Mouse (Mus musculus): ENCODE data around the gene Prss50. TPM values are rescaled to one million over a fixed set of nuclear protein-coding genes. Genes with fewer than 3 reads are reported as not detected.

The Prss50 gene
- total and polyA plus RNA-seq, 3 experiments: not detected

DNA sequence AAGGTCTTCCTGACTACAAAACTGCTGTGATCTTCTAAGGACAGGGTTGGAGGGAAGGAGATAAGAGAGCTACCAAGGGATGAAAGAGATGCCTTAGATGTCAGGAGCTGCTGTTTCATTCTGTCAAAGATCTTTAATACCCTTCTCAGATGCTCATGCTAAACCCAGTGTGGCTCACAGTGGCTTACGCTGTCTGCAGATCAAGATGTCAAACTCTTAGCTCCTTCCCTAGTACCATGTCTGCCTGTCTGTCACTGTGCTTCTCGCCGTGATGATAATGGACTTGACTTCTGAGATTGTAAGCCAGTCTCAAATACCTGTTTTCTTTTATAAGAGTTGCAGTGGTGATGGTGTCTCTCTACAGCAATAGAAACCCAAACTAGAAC lies 50.9 kb downstream of the Prss50 start:
- H3K4me3 ChIP-seq (replicated peaks in 1 of 3; ENCODE audit: low read depth in 2 of 3, low read length in 2 of 3, poor library complexity in 1 of 3): no peak overlapping the region
- H3K27me3 ChIP-seq (replicated peaks): no peaks in the 10 kb centered on the region
- TF ChIP-seq JUN (IDR thresholded peaks at IDR 0.05; ENCODE audit: insufficient read depth, low read depth, low read length) (no peak), POLR2AphosphoS2 (IDR thresholded peaks at IDR 0.05; ENCODE audit: low read depth, low read length) (no peak), HCFC1 (IDR thresholded peaks at IDR 0.05; ENCODE audit: low read depth, low read length) (no peak), IRF4 (IDR thresholded peaks at IDR 0.05; ENCODE audit: low read depth, low read length) (no peak), GABPA (IDR thresholded peaks at IDR 0.05; ENCODE audit: insufficient replicate concordance, low read depth, low read length) (no peak), MXI1 (IDR thresholded peaks at IDR 0.05; ENCODE audit: low read depth, low read length) (no peak), MYC (IDR thresholded peaks at IDR 0.05; ENCODE audit: low read depth, low read length) (no peak), EP300 (IDR thresholded peaks at IDR 0.05; ENCODE audit: low read length) (no peak), PAX5 (IDR thresholded peaks at IDR 0.05; ENCODE audit: low read length) (no peak), ETS1 (conservative IDR thresholded peaks at IDR 0.05; ENCODE audit: low read depth, low read length) (no peak), ZKSCAN1 (IDR thresholded peaks at IDR 0.05; ENCODE audit: borderline replicate concordance, low read depth, low read length) (no peak), CHD1 (IDR thresholded peaks at IDR 0.05; ENCODE audit: low read depth, low read length) (no peak), CTCF (conservative IDR thresholded peaks at IDR 0.05 in 1 of 2, IDR thresholded peaks at IDR 0.05 in 1 of 2; ENCODE audit: low read depth in 2 of 2, low read length in 2 of 2) (no peak), ELF1 (IDR thresholded peaks at IDR 0.05; ENCODE audit: low read depth, low read length) (no peak), NELFE (IDR thresholded peaks at IDR 0.05; ENCODE audit: low read depth, low read length) (no peak), JUND (conservative IDR thresholded peaks at IDR 0.05; ENCODE audit: low read depth, low read length) (no peak), ZMIZ1 (IDR thresholded peaks at IDR 0.05; ENCODE audit: low read depth, low read length) (no peak), MAZ (IDR thresholded peaks at IDR 0.05; ENCODE audit: low read depth, low read length) (no peak), BHLHE40 (IDR thresholded peaks at IDR 0.05; ENCODE audit: low read depth, low read length) (no peak), RCOR1 (conservative IDR thresholded peaks at IDR 0.05; ENCODE audit: low read depth, low read length) (no peak)
- dilution Hi-C loops (cut with MboI; ENCODE audit: extremely low pct_ligation_motif_present, extremely low pct_unique_long_range_greater_than_20kb, low sequenced_read_pairs): no loop called here
- H3K9me3 ChIP-seq (replicated peaks; ENCODE audit: low read length): peaks cover 13% of the 10 kb centered on the region
- H3K79me2 ChIP-seq (replicated peaks; ENCODE audit: control insufficient read depth, extremely low read depth, insufficient read depth, poor library complexity, severe bottlenecking): no peaks in the 10 kb centered on the region
- in situ Hi-C loops (cut with MboI; ENCODE audit: low pct_ligation_motif_present, low pct_unique_long_range_greater_than_20kb, low sequenced_read_pairs): no loop called here
- H3K4me1 ChIP-seq (ENCODE audit: control insufficient read depth in 1 of 2, insufficient read depth in 2 of 2): peaks cover 6 to 39% of the 10 kb centered on the region in 2 experiments
- H3K9ac ChIP-seq (ENCODE audit: insufficient read depth, low read depth): no peak overlapping the region
- H3K27ac ChIP-seq (ENCODE audit: insufficient read depth, low read depth): no peak overlapping the region
- no peak for DNase-seq (ENCODE audit: extremely low read depth)
- H3K36me3 ChIP-seq (replicated peaks in 1 of 2; ENCODE audit: control insufficient read depth in 1 of 2, insufficient read depth in 1 of 2, low read length in 1 of 2): no peaks in the 10 kb centered on the region
- H3K4me2 ChIP-seq (ENCODE audit: insufficient read depth, low read depth, poor library complexity, severe bottlenecking): no peak overlapping the region

DNA sequence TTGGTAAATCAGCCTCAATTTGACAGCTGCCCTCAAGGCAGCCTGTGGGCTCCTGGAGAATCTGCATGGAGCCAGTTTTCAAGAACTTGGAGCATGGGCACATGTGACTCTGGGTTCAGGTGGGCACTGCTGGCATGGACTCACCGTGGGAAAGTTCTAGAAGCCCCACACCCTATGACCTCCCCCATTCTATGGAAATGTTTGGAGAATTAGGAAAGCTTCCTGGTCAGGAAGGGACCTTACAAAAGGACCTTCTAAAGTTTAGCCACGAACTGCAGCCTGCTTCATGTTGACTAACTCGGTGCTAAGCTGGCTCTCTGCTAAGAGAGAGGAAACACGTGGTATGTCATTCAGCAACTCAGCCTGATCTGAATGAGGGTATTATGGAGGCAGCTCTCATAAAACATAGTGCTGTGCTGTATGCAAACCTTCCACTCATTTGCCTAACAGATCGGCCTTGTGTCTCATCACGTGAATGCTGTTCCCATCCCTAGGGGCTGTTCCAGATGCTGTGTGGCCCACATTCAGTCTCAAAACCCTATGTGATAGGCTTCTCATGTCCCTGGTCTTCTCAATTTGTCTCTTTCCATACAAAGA lies 51.7 kb downstream of the Prss50 start:
- Histone ChIP-seq H3K27me3 (replicated peaks) (no peaks in the 10 kb centered on the region), H3K9ac (ENCODE audit: insufficient read depth, low read depth) (no peak overlapping the region), H3K9me3 (replicated peaks; ENCODE audit: low read length) (peaks cover 13% of the 10 kb centered on the region), H3K79me2 (replicated peaks; ENCODE audit: control insufficient read depth, extremely low read depth, insufficient read depth, poor library complexity, severe bottlenecking) (no peaks in the 10 kb centered on the region), H3K27ac (ENCODE audit: insufficient read depth, low read depth) (no peak overlapping the region), H3K4me2 (ENCODE audit: insufficient read depth, low read depth, poor library complexity, severe bottlenecking) (no peak overlapping the region), H3K36me3 (replicated peaks in 1 of 2; ENCODE audit: control insufficient read depth in 1 of 2, insufficient read depth in 1 of 2, low read length in 1 of 2) (no peaks in the 10 kb centered on the region), H3K4me1 (ENCODE audit: control insufficient read depth in 1 of 2, insufficient read depth in 2 of 2) (peaks cover 6 to 39% of the 10 kb centered on the region in 2 experiments), H3K4me3 (replicated peaks in 1 of 3; ENCODE audit: low read depth in 2 of 3, low read length in 2 of 3, poor library complexity in 1 of 3) (no peak overlapping the region)
- in situ Hi-C loops (cut with MboI; ENCODE audit: low pct_ligation_motif_present, low pct_unique_long_range_greater_than_20kb, low sequenced_read_pairs) (no loop called here), dilution Hi-C loops (cut with MboI; ENCODE audit: extremely low pct_ligation_motif_present, extremely low pct_unique_long_range_greater_than_20kb, low sequenced_read_pairs) (no loop called here)
- peak; percentile 75 for TF ChIP-seq BHLHE40 (IDR thresholded peaks at IDR 0.05; ENCODE audit: low read depth, low read length)
- TF ChIP-seq NRF1 (IDR thresholded peaks at IDR 0.05; ENCODE audit: low read depth, low read length): no peak
- no peak for TF ChIP-seq CHD2 (IDR thresholded peaks at IDR 0.05; ENCODE audit: low read length)
- TF ChIP-seq MAX (IDR thresholded peaks at IDR 0.05; ENCODE audit: low read length): peak; percentile 73
- DNase-seq (ENCODE audit: extremely low read depth): peak; percentile 37

Other genes starting within 250 kb of the Prss50 start
- gene Nradd, start 233.5 kb upstream of the Prss50 start, total RNA-seq (2012; rRNA removed): 8.9 TPM in 2 replicates
- gene Nradd, start 233.5 kb upstream of the Prss50 start, total RNA-seq (2014; rRNA removed): 17.7 and 18.4 TPM in 2 replicates
- 15.0 and 15.8 TPM in 2 replicates for gene Nradd, start 233.5 kb upstream of the Prss50 start, polyA plus RNA-seq (2012; ENCODE audit: insufficient read length, low read depth)
- 8.4 and 13.6 TPM in 2 replicates for gene Nbeal2, start 203.8 kb upstream of the Prss50 start, total RNA-seq (2012; rRNA removed)
- gene Nbeal2, start 203.8 kb upstream of the Prss50 start, total RNA-seq (2014; rRNA removed): 2.6 and 3.2 TPM in 2 replicates
- gene Nbeal2, start 203.8 kb upstream of the Prss50 start, polyA plus RNA-seq (2012; ENCODE audit: insufficient read length, low read depth): 17.7 and 19.7 TPM in 2 replicates
- gene Ccdc12, start 201.5 kb upstream of the Prss50 start, total RNA-seq (2012; rRNA removed): 97.8 and 122 TPM in 2 replicates
- 85.2 and 89.1 TPM in 2 replicates for gene Ccdc12, start 201.5 kb upstream of the Prss50 start, total RNA-seq (2014; rRNA removed)
- 104 and 106 TPM in 2 replicates for gene Ccdc12, start 201.5 kb upstream of the Prss50 start, polyA plus RNA-seq (2012; ENCODE audit: insufficient read length, low read depth)
- gene Myl3, start 116.1 kb upstream of the Prss50 start, total RNA-seq (2012; rRNA removed): not detected in 2 replicates
- gene Myl3, start 116.1 kb upstream of the Prss50 start, total RNA-seq (2014; rRNA removed): not detected in 2 replicates
- not detected in 2 replicates for gene Myl3, start 116.1 kb upstream of the Prss50 start, polyA plus RNA-seq (2012; ENCODE audit: insufficient read length, low read depth)
- 0.34 and 0.76 TPM in 2 replicates for gene Pth1r, start 110.8 kb upstream of the Prss50 start, total RNA-seq (2012; rRNA removed)
- not detected in 2 replicates for gene Pth1r, start 110.8 kb upstream of the Prss50 start, total RNA-seq (2014; rRNA removed)
- gene Pth1r, start 110.8 kb upstream of the Prss50 start, polyA plus RNA-seq (2012; ENCODE audit: insufficient read length, low read depth): 0.10 and 0.35 TPM in 2 replicates
- 0.29 and 0.34 TPM in 2 replicates for gene Prss42, start 59.8 kb upstream of the Prss50 start, total RNA-seq (2012; rRNA removed)
- 0.28 TPM in 1 of 2 replicates, not detected in the other for gene Prss42, start 59.8 kb upstream of the Prss50 start, total RNA-seq (2014; rRNA removed)
- 1.1 and 1.2 TPM in 2 replicates for gene Prss42, start 59.8 kb upstream of the Prss50 start, polyA plus RNA-seq (2012; ENCODE audit: insufficient read length, low read depth)
- not detected in 2 replicates for gene Prss44, start 44.0 kb upstream of the Prss50 start, total RNA-seq (2012; rRNA removed)
- not detected in 2 replicates for gene Prss44, start 44.0 kb upstream of the Prss50 start, total RNA-seq (2014; rRNA removed)
- gene Prss44, start 44.0 kb upstream of the Prss50 start, polyA plus RNA-seq (2012; ENCODE audit: insufficient read length, low read depth): 0.14 and 0.17 TPM in 2 replicates
- gene Prss43, start 31.3 kb upstream of the Prss50 start, total RNA-seq (2012; rRNA removed): not detected in 2 replicates
- not detected in 2 replicates for gene Prss43, start 31.3 kb upstream of the Prss50 start, total RNA-seq (2014; rRNA removed)
- not detected in 2 replicates for gene Prss43, start 31.3 kb upstream of the Prss50 start, polyA plus RNA-seq (2012; ENCODE audit: insufficient read length, low read depth)
- gene Prss45, start 23.4 kb upstream of the Prss50 start, total RNA-seq (2012; rRNA removed): not detected in 2 replicates
- not detected in 2 replicates for gene Prss45, start 23.4 kb upstream of the Prss50 start, total RNA-seq (2014; rRNA removed)
- gene Prss45, start 23.4 kb upstream of the Prss50 start, polyA plus RNA-seq (2012; ENCODE audit: insufficient read length, low read depth): not detected in 2 replicates
- not detected in 2 replicates for gene Prss46, start 13.5 kb upstream of the Prss50 start, total RNA-seq (2012; rRNA removed)
- gene Prss46, start 13.5 kb upstream of the Prss50 start, total RNA-seq (2014; rRNA removed): not detected in 2 replicates
- gene Prss46, start 13.5 kb upstream of the Prss50 start, polyA plus RNA-seq (2012; ENCODE audit: insufficient read length, low read depth): not detected in 2 replicates
- 1.2 and 2.5 TPM in 2 replicates for gene Als2cl, start 21.9 kb downstream of the Prss50 start, total RNA-seq (2012; rRNA removed)
- 2.4 and 2.9 TPM in 2 replicates for gene Als2cl, start 21.9 kb downstream of the Prss50 start, total RNA-seq (2014; rRNA removed)
- gene Als2cl, start 21.9 kb downstream of the Prss50 start, polyA plus RNA-seq (2012; ENCODE audit: insufficient read length, low read depth): 3.4 and 3.5 TPM in 2 replicates
- gene Tmie, start 22.1 kb downstream of the Prss50 start, total RNA-seq (2012; rRNA removed): not detected in 2 replicates
- gene Tmie, start 22.1 kb downstream of the Prss50 start, total RNA-seq (2014; rRNA removed): not detected in 2 replicates
- gene Tmie, start 22.1 kb downstream of the Prss50 start, polyA plus RNA-seq (2012; ENCODE audit: insufficient read length, low read depth): not detected in 2 replicates
- gene Fam240a, start 58.9 kb downstream of the Prss50 start, total RNA-seq (2012; rRNA removed): not detected in 2 replicates
- gene Fam240a, start 58.9 kb downstream of the Prss50 start, total RNA-seq (2014; rRNA removed): not detected in 2 replicates
- not detected in 2 replicates for gene Fam240a, start 58.9 kb downstream of the Prss50 start, polyA plus RNA-seq (2012; ENCODE audit: insufficient read length, low read depth)
- gene Tdgf1, start 88.2 kb downstream of the Prss50 start, total RNA-seq (2012; rRNA removed): not detected in 2 replicates
- gene Tdgf1, start 88.2 kb downstream of the Prss50 start, total RNA-seq (2014; rRNA removed): not detected in 2 replicates
- not detected in 2 replicates for gene Tdgf1, start 88.2 kb downstream of the Prss50 start, polyA plus RNA-seq (2012; ENCODE audit: insufficient read length, low read depth)
- 1.0 and 1.6 TPM in 2 replicates for gene Lrrc2, start 93.6 kb downstream of the Prss50 start, total RNA-seq (2012; rRNA removed)
- 3.6 and 3.8 TPM in 2 replicates for gene Lrrc2, start 93.6 kb downstream of the Prss50 start, total RNA-seq (2014; rRNA removed)
- gene Lrrc2, start 93.6 kb downstream of the Prss50 start, polyA plus RNA-seq (2012; ENCODE audit: insufficient read length, low read depth): 1.5 and 1.6 TPM in 2 replicates
- gene Rtp3, start 132.6 kb downstream of the Prss50 start, total RNA-seq (2012; rRNA removed): not detected in 2 replicates
- gene Rtp3, start 132.6 kb downstream of the Prss50 start, total RNA-seq (2014; rRNA removed): not detected in 2 replicates
- not detected in 2 replicates for gene Rtp3, start 132.6 kb downstream of the Prss50 start, polyA plus RNA-seq (2012; ENCODE audit: insufficient read length, low read depth)
- gene Ltf, start 161.3 kb downstream of the Prss50 start, total RNA-seq (2012; rRNA removed): 0.04 TPM in 1 of 2 replicates, not detected in the other
- 0.08 and 0.31 TPM in 2 replicates for gene Ltf, start 161.3 kb downstream of the Prss50 start, total RNA-seq (2014; rRNA removed)
- gene Ltf, start 161.3 kb downstream of the Prss50 start, polyA plus RNA-seq (2012; ENCODE audit: insufficient read length, low read depth): 0.50 TPM in 1 of 2 replicates, not detected in the other
- gene Ccrl2, start 199.6 kb downstream of the Prss50 start, total RNA-seq (2012; rRNA removed): 5.2 and 13.0 TPM in 2 replicates
- gene Ccrl2, start 199.6 kb downstream of the Prss50 start, total RNA-seq (2014; rRNA removed): 7.9 and 9.0 TPM in 2 replicates
- 4.0 and 5.3 TPM in 2 replicates for gene Ccrl2, start 199.6 kb downstream of the Prss50 start, polyA plus RNA-seq (2012; ENCODE audit: insufficient read length, low read depth)